Mouse (Mus musculus) cortical plate, adult 2 months (tissue): ENCODE results near the gene Fap.

Experiments
- CTCF ChIP-seq: fragments of 200-500 bp; IDR thresholded peaks from 2 replicates; pipeline ENCODE4 v1.5.1; 2011; ENCODE audit warnings: mild to moderate bottlenecking, control low read depth, low read length; ENCODE audit not compliant: insufficient read depth; ENCODE audit errors: extremely low read depth
- POLR2A ChIP-seq: fragments of 200-500 bp; IDR thresholded peaks from 2 replicates; pipeline ENCODE4 v1.6.1; 2011; ENCODE audit warnings: mild to moderate bottlenecking, low read length, control low read depth; ENCODE audit not compliant: insufficient read depth; ENCODE audit errors: extremely low read depth

- no peak for TF ChIP-seq CTCF
- TF ChIP-seq POLR2A, result no peak
Observed at GRCm38 (mm10) chr2:62548104-62548503, 25.8 kb downstream of the Fap start.
